Mouse (Mus musculus): ENCODE measurements around the gene Pip4k2a.
"Not testable (repeated sequence)": the region's sequence is repeated elsewhere in the genome, so short reads cannot be mapped to it uniquely, and the experiment has no call there.

Pip4k2a gene

GRCm38 (mm10) chr2:18900635-18901034, 97.3 kb downstream of the Pip4k2a start:
- DNase-seq (ENCODE audit: low read depth, low spot score) = no peak

GRCm38 (mm10) chr2:18897742-18898256, 100.1 kb downstream of the Pip4k2a start:
- no peak for DNase-seq (ENCODE audit: low read depth, low spot score)

- DNase-seq (ENCODE audit: low read depth, low spot score) = no peak
These were observed 101.9 kb downstream of the Pip4k2a start for GRCm38 (mm10) chr2:18896015-18896414.

GRCm38 (mm10) chr2:18893336-18893735, 104.6 kb downstream of the Pip4k2a start:
- not testable (repeated sequence) for DNase-seq (ENCODE audit: low read depth, low spot score)

GRCm38 (mm10) chr2:18891991-18892537, 105.9 kb downstream of the Pip4k2a start:
- DNase-seq (ENCODE audit: low read depth, low spot score) = no peak

GRCm38 (mm10) chr2:18890227-18891001, 107.5 kb downstream of the Pip4k2a start:
- DNase-seq (ENCODE audit: low read depth, low spot score) = no peak

- DNase-seq (ENCODE audit: low read depth, low spot score) = peak; percentile 16
These were observed 113.6 kb downstream of the Pip4k2a start for GRCm38 (mm10) chr2:18884277-18884676.

- DNase-seq (ENCODE audit: low read depth, low spot score) = no peak
These were observed 123.3 kb downstream of the Pip4k2a start for GRCm38 (mm10) chr2:18874626-18875025.

GRCm38 (mm10) chr2:18874063-18874462, 123.9 kb downstream of the Pip4k2a start:
- no peak for DNase-seq (ENCODE audit: low read depth, low spot score)

- DNase-seq (ENCODE audit: low read depth, low spot score) = no peak
These were observed 124.5 kb downstream of the Pip4k2a start for GRCm38 (mm10) chr2:18873440-18873839.

GRCm38 (mm10) chr2:18872797-18873196, 125.1 kb downstream of the Pip4k2a start:
- DNase-seq (ENCODE audit: low read depth, low spot score) = peak; percentile 76

GRCm38 (mm10) chr2:18871087-18871486, 126.8 kb downstream of the Pip4k2a start:
- no peak for DNase-seq (ENCODE audit: low read depth, low spot score)

GRCm38 (mm10) chr2:18867069-18867468, 130.9 kb downstream of the Pip4k2a start:
- no peak for DNase-seq (ENCODE audit: low read depth, low spot score)

GRCm38 (mm10) chr2:18864719-18865118, 133.2 kb downstream of the Pip4k2a start:
- DNase-seq (ENCODE audit: low read depth, low spot score) = no peak

- DNase-seq (ENCODE audit: low read depth, low spot score) = no peak
These were observed 136.2 kb downstream of the Pip4k2a start for GRCm38 (mm10) chr2:18861607-18862158.

- DNase-seq (ENCODE audit: low read depth, low spot score) = no peak
These were observed 137.2 kb downstream of the Pip4k2a start for GRCm38 (mm10) chr2:18860686-18861085.

GRCm38 (mm10) chr2:18857952-18858351, 140.0 kb downstream of the Pip4k2a start:
- no peak for DNase-seq (ENCODE audit: low read depth, low spot score)

GRCm38 (mm10) chr2:18856461-18856860, 141.5 kb downstream of the Pip4k2a start:
- DNase-seq (ENCODE audit: low read depth, low spot score) = no peak

- DNase-seq (ENCODE audit: low read depth, low spot score) = no peak
These were observed 142.7 kb downstream of the Pip4k2a start for GRCm38 (mm10) chr2:18855246-18855645.

- DNase-seq (ENCODE audit: low read depth, low spot score) = no peak
These were observed 144.6 kb downstream of the Pip4k2a start for GRCm38 (mm10) chr2:18853345-18853744.

GRCm38 (mm10) chr2:18850657-18851056, 147.3 kb downstream of the Pip4k2a start:
- DNase-seq (ENCODE audit: low read depth, low spot score) = no peak

- DNase-seq (ENCODE audit: low read depth, low spot score) = no peak
These were observed 149.8 kb downstream of the Pip4k2a start for GRCm38 (mm10) chr2:18848074-18848629.
